Mouse (Mus musculus): ENCODE measurements around the gene Pou2f2.

Pou2f2 gene

GRCm38 (mm10) chr7:25179606-25180161 is at the start of gene Pou2f2:
TSS of gene Pou2f2 (minus strand) at chr7:25179726.
- peak; percentile 91 for DNase-seq (ENCODE audit: low read depth, low spot score)

- DNase-seq (ENCODE audit: low read depth, low spot score) = no peak
These were observed 48.2 kb upstream of the Pou2f2 start for GRCm38 (mm10) chr7:25227523-25228300.

- DNase-seq (ENCODE audit: low read depth, low spot score) = no peak
These were observed 42.9 kb upstream of the Pou2f2 start for GRCm38 (mm10) chr7:25222275-25222967.

GRCm38 (mm10) chr7:25221102-25221883 is 41.8 kb upstream of the Pou2f2 start, which contains the start of gene Zfp526:
TSS of gene Zfp526 (plus strand) at chr7:25221425.
- peak; percentile 99 for DNase-seq (ENCODE audit: low read depth, low spot score)

- DNase-seq (ENCODE audit: low read depth, low spot score) = peak; percentile 65
These were observed 41.1 kb upstream of the Pou2f2 start, which contains the start of gene Dedd2 for GRCm38 (mm10) chr7:25220457-25221101. TSS of gene Dedd2 (minus strand) at chr7:25220615.

GRCm38 (mm10) chr7:25219756-25220456 is 40.4 kb upstream of the Pou2f2 start:
- peak; percentile 97 for DNase-seq (ENCODE audit: low read depth, low spot score)

GRCm38 (mm10) chr7:25219416-25219750 is 39.9 kb upstream of the Pou2f2 start:
- no peak for DNase-seq (ENCODE audit: low read depth, low spot score)

- DNase-seq (ENCODE audit: low read depth, low spot score) = peak; percentile 80
These were observed 39.3 kb upstream of the Pou2f2 start for GRCm38 (mm10) chr7:25218705-25219415.

GRCm38 (mm10) chr7:25217653-25218395 is 38.3 kb upstream of the Pou2f2 start:
- DNase-seq (ENCODE audit: low read depth, low spot score) = no peak

GRCm38 (mm10) chr7:25214172-25214571 is 34.6 kb upstream of the Pou2f2 start:
- peak; percentile 82 for DNase-seq (ENCODE audit: low read depth, low spot score)

GRCm38 (mm10) chr7:25213099-25213498 is 33.6 kb upstream of the Pou2f2 start:
- no peak for DNase-seq (ENCODE audit: low read depth, low spot score)

- no peak for DNase-seq (ENCODE audit: low read depth, low spot score)
These were observed 31.0 kb upstream of the Pou2f2 start for GRCm38 (mm10) chr7:25210482-25210881.

- DNase-seq (ENCODE audit: low read depth, low spot score) = no peak
These were observed 29.7 kb upstream of the Pou2f2 start for GRCm38 (mm10) chr7:25209161-25209622.

GRCm38 (mm10) chr7:25206094-25206830 is 26.7 kb upstream of the Pou2f2 start:
- no peak for DNase-seq (ENCODE audit: low read depth, low spot score)

GRCm38 (mm10) chr7:25205355-25206093 is 26.0 kb upstream of the Pou2f2 start:
- no peak for DNase-seq (ENCODE audit: low read depth, low spot score)

- DNase-seq (ENCODE audit: low read depth, low spot score) = peak; percentile 46
These were observed 24.1 kb upstream of the Pou2f2 start for GRCm38 (mm10) chr7:25203624-25204023.

- DNase-seq (ENCODE audit: low read depth, low spot score) = peak; percentile 45
These were observed 18.0 kb upstream of the Pou2f2 start for GRCm38 (mm10) chr7:25197384-25198018.
